ENCODE assay signal across 9 mouse cellular contexts in the genomic region with DNA sequence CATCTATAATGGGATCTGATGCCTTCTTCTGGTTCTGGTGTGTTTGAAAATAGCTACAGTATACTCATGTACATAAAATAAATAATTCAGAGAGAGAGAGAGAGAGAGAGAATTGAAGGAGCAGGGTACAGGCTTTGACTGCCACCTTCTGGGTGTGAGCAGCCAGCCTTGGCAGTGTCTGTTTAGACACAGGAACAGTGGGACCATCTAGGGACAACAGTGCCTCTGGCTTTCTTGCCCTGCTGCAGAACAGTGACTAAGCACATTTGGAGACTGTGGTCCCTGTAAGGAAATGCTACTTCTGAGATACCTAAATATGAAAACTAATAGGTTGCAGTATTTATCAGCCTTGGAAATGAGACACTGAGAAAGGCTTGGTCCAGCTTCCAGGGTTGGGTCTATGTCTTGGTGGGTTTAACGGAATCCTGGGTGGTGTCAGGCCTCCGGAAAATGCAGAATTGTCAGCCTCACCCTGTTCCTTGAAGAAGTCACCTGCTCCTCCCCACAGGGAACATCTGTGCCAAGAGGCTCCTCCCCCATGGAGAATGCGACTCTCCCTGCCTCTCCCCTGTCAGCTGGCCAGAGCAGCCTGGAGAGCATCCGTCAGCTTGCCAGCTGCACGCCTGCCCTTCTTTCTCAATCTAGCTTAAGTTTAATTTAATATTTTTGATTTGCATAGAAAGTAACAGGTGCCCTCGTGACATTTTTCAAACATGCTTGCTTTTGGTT. TPM values are rescaled to one million over a fixed set of nuclear protein-coding genes. Genes with fewer than 3 reads are reported as not detected.
A peak's percentile ranks its signal among the peaks of the same experiment; 100 is the strongest.
DNase-seq lines count a peak whose midpoint lies in the region; ATAC-seq lines count a peak whose summit lies in the region.
"Had no signal": no experiment of that assay in that cellular context is flagged by ENCODE, and none has a peak within 500 bp of the region (broad histone marks: within the 10 kb centered on the region; RNA-seq: fewer than 3 reads in every experiment).

No protein-coding gene starts in this region.

- H3K4me1 ChIP-seq in megakaryocyte, embryonic 14.5 days, result peaks cover 93% of the 10 kb centered on the region
- peaks cover 43% of the 10 kb centered on the region for H3K4me1 ChIP-seq in heart, embryonic 15.5 days (replicated peaks)

- H3K36me3 ChIP-seq in megakaryocyte, embryonic 14.5 days (replicated peaks; ENCODE audit: low read length), result peaks cover 17% of the 10 kb centered on the region
- H3K36me3 ChIP-seq in heart, embryonic 15.5 days, result no peaks in the 10 kb centered on the region
- H3K36me3 ChIP-seq: embryonic facial prominence, embryonic 13.5 days had no signal

- peak overlapping the region; percentile 83 for H3K4me3 ChIP-seq in megakaryocyte, embryonic 14.5 days (replicated peaks)
- no peak overlapping the region for H3K4me3 ChIP-seq in heart, embryonic 15.5 days
- H3K4me3 ChIP-seq: embryonic facial prominence, embryonic 13.5 days had no signal

- no peak for ATAC-seq in megakaryocyte, adult 5-6 weeks (ENCODE audit: poor library complexity, severe bottlenecking)
- peak; percentile 40; the same call in 1 of the 2 replicates for ATAC-seq in heart, embryonic 15.5 days (replicated peaks; ENCODE audit: insufficient number of reproducible peaks, insufficient read depth, low FRiP score, low read depth)

- peak overlapping the region; percentile 94 for H3K27ac ChIP-seq in heart, embryonic 15.5 days
- H3K27ac ChIP-seq: embryonic facial prominence, embryonic 13.5 days had no signal

- no peak overlapping the region for H3K9ac ChIP-seq in heart, embryonic 15.5 days
- H3K9ac ChIP-seq: embryonic facial prominence, embryonic 13.5 days had no signal

- DNase-seq in brain, adult 2 months (ENCODE audit: low read depth, low spot score), result peak; percentile 67
- DNase-seq in skeletal muscle tissue, adult 2 months (ENCODE audit: low read depth, low spot score), result peak; percentile 89
- no peak for DNase-seq in layer of hippocampus, adult 11-12 months (ENCODE audit: low spot score)
- no peak for DNase-seq in layer of hippocampus, adult 9-11 months
- DNase-seq in ovary, postnatal 14 days (ENCODE audit: low spot score), result no peak

- H3K27me3 ChIP-seq in megakaryocyte, embryonic 14.5 days (replicated peaks), result no peaks in the 10 kb centered on the region
- no peaks in the 10 kb centered on the region for H3K27me3 ChIP-seq in heart, embryonic 15.5 days

- peak overlapping the region; percentile 38; the same call in 1 of the 2 replicates for H3K4me2 ChIP-seq in heart, embryonic 15.5 days
- H3K4me2 ChIP-seq: embryonic facial prominence, embryonic 13.5 days had no signal

- no peaks in the 10 kb centered on the region for H3K9me3 ChIP-seq in megakaryocyte, embryonic 14.5 days
- no peaks in the 10 kb centered on the region for H3K9me3 ChIP-seq in heart, embryonic 15.5 days (replicated peaks)
- H3K9me3 ChIP-seq: embryonic facial prominence, embryonic 13.5 days had no signal

- WGBS in heart, embryonic 15.5 days, result 21% methylated on average over 6 of the region's 6 CpGs

RNA-seq across cellular contexts. Expression of a gene that starts 8.4 kb away (rescaled TPM):
- polyA plus RNA-seq in megakaryocyte, embryonic 14.5 days (2012; ENCODE audit: insufficient read depth, low replicate concordance), result 16.8 and 26.7 TPM in 2 replicates
- 0.22 and 0.80 TPM in 2 replicates for total RNA-seq in megakaryocyte, adult 5-6 weeks (2015)
- 0.53 TPM in 1 of 2 replicates, not detected in the other for total RNA-seq in megakaryocyte, adult 5-6 weeks (2017)
- polyA plus RNA-seq in heart, embryonic 15.5 days (2015; fragmentation: Nextera tagmentation; extraction: Ambion mirVana), result 12.5 and 13.6 TPM in 2 replicates

RNA-seq across cellular contexts. Expression of a gene that starts 45.2 kb away (rescaled TPM):
- 0.11 TPM in 1 of 2 replicates, not detected in the other for polyA plus RNA-seq in megakaryocyte, embryonic 14.5 days (2012; ENCODE audit: insufficient read depth, low replicate concordance)
- not detected in 2 replicates for total RNA-seq in megakaryocyte, adult 5-6 weeks (2015)
- total RNA-seq in megakaryocyte, adult 5-6 weeks (2017), result not detected in 2 replicates
- polyA plus RNA-seq in heart, embryonic 15.5 days (2015; fragmentation: Nextera tagmentation; extraction: Ambion mirVana), result 188 and 216 TPM in 2 replicates
- polyA plus RNA-seq: embryonic facial prominence, embryonic 13.5 days had no signal

RNA-seq across cellular contexts. Expression of a gene that starts 49.8 kb away (rescaled TPM):
- polyA plus RNA-seq in megakaryocyte, embryonic 14.5 days (2012; ENCODE audit: insufficient read depth, low replicate concordance), result 228 and 359 TPM in 2 replicates
- total RNA-seq in megakaryocyte, adult 5-6 weeks (2015), result 609 and 613 TPM in 2 replicates
- 770 and 822 TPM in 2 replicates for total RNA-seq in megakaryocyte, adult 5-6 weeks (2017)
- polyA plus RNA-seq in heart, embryonic 15.5 days (2015; fragmentation: Nextera tagmentation; extraction: Ambion mirVana), result 285 and 316 TPM in 2 replicates

Comparison
In these comparisons a context has a peak if more than half of its experiments do, and no peak if none do; other contexts are left out.
1. DNase-seq: peak in brain, adult 2 months (single experiment) and skeletal muscle tissue, adult 2 months (single experiment); none in layer of hippocampus, adult 11-12 months (single experiment), layer of hippocampus, adult 9-11 months (single experiment) and ovary, postnatal 14 days (single experiment).
2. RNA of a gene that starts 45.2 kb away (polyA plus RNA-seq): 188 to 216 TPM in heart, embryonic 15.5 days; 0.11 TPM in megakaryocyte, embryonic 14.5 days; every median in the first group is over 100 times any median in the second.